Mouse (Mus musculus): ENCODE data around the gene Akr1c19. TPM values are rescaled to one million over a fixed set of nuclear protein-coding genes. Genes with fewer than 3 reads are reported as not detected.
"Not testable (repeated sequence)": the region's sequence is repeated elsewhere in the genome, so short reads cannot be mapped to it uniquely, and the experiment has no call there.

Gene Akr1c19
- polyA plus RNA-seq, 1 experiment from 2014 or later = 15.0 TPM

- DNase-seq (ENCODE audit: low spot score) = no peak
- Histone ChIP-seq H3K36me3 (ENCODE audit: insufficient read depth, low read length) (no peaks in the 10 kb centered on the region), H3K4me3 (ENCODE audit: low read depth, low read length) (no peak overlapping the region), H3K4me2 (replicated peaks; ENCODE audit: low read depth, low read length) (no peak overlapping the region), H3K4me1 (ENCODE audit: insufficient read depth, low read depth, low read length) (no peaks in the 10 kb centered on the region), H3K27ac (ENCODE audit: low read length) (no peak overlapping the region), H3K27me3 (replicated peaks; ENCODE audit: insufficient read depth, low read length) (no peaks in the 10 kb centered on the region), H3K9me3 (ENCODE audit: low read length) (no peaks in the 10 kb centered on the region), H3K9ac (replicated peaks; ENCODE audit: low read depth) (no peak overlapping the region)
- no peak for ATAC-seq
- 88% methylated on average over 3 of the region's 3 CpGs for WGBS
- TF ChIP-seq CTCF (IDR thresholded peaks at IDR 0.05) (no peak), EP300 (IDR thresholded peaks at IDR 0.05) (no peak)
Observed at GRCm38 (mm10) chr13:4264612-4265011, 36.1 kb downstream of the Akr1c19 start.

- Histone ChIP-seq H3K27me3 (replicated peaks; ENCODE audit: insufficient read depth, low read length) (no peaks in the 10 kb centered on the region), H3K4me2 (replicated peaks; ENCODE audit: low read depth, low read length) (no peak overlapping the region), H3K9me3 (ENCODE audit: low read length) (no peaks in the 10 kb centered on the region), H3K4me1 (ENCODE audit: insufficient read depth, low read depth, low read length) (no peaks in the 10 kb centered on the region), H3K36me3 (ENCODE audit: insufficient read depth, low read length) (no peaks in the 10 kb centered on the region), H3K4me3 (ENCODE audit: low read depth, low read length) (no peak overlapping the region), H3K27ac (ENCODE audit: low read length) (no peak overlapping the region), H3K9ac (replicated peaks; ENCODE audit: low read depth) (no peak overlapping the region)
- TF ChIP-seq CTCF (IDR thresholded peaks at IDR 0.05) (no peak), EP300 (IDR thresholded peaks at IDR 0.05) (no peak)
- DNase-seq (ENCODE audit: low spot score) = no peak
- WGBS = 86% methylated on average over 2 of the region's 2 CpGs
- no peak for ATAC-seq
Observed at GRCm38 (mm10) chr13:4265047-4265446, 36.5 kb downstream of the Akr1c19 start.

- H3K9me3 ChIP-seq (ENCODE audit: low read length); H3K4me3 ChIP-seq (ENCODE audit: low read depth, low read length); H3K9ac ChIP-seq (replicated peaks; ENCODE audit: low read depth); H3K27ac ChIP-seq (ENCODE audit: low read length); H3K4me2 ChIP-seq (replicated peaks; ENCODE audit: low read depth, low read length); ATAC-seq; H3K4me1 ChIP-seq (ENCODE audit: insufficient read depth, low read depth, low read length); DNase-seq (ENCODE audit: low spot score); H3K36me3 ChIP-seq (ENCODE audit: insufficient read depth, low read length); H3K27me3 ChIP-seq (replicated peaks; ENCODE audit: insufficient read depth, low read length): not testable (repeated sequence)
- WGBS = 82% methylated on average over 2 of the region's 2 CpGs
Observed at GRCm38 (mm10) chr13:4265455-4265854, 37.0 kb downstream of the Akr1c19 start.

- DNase-seq (ENCODE audit: low spot score) (no peak), ATAC-seq (no peak)
- Histone ChIP-seq H3K4me3 (ENCODE audit: low read depth, low read length) (no peak overlapping the region), H3K27me3 (replicated peaks; ENCODE audit: insufficient read depth, low read length) (no peaks in the 10 kb centered on the region), H3K27ac (ENCODE audit: low read length) (no peak overlapping the region), H3K4me2 (replicated peaks; ENCODE audit: low read depth, low read length) (no peak overlapping the region), H3K36me3 (ENCODE audit: insufficient read depth, low read length) (no peaks in the 10 kb centered on the region), H3K9ac (replicated peaks; ENCODE audit: low read depth) (no peak overlapping the region), H3K9me3 (ENCODE audit: low read length) (no peaks in the 10 kb centered on the region), H3K4me1 (ENCODE audit: insufficient read depth, low read depth, low read length) (no peaks in the 10 kb centered on the region)
- TF ChIP-seq CTCF (IDR thresholded peaks at IDR 0.05) = no peak
- no peak for TF ChIP-seq EP300 (IDR thresholded peaks at IDR 0.05)
Observed at GRCm38 (mm10) chr13:4270860-4271259, 42.4 kb downstream of the Akr1c19 start.

GRCm38 (mm10) chr13:4277526-4277925 lies 49.0 kb downstream of the Akr1c19 start:
- Histone ChIP-seq H3K4me1 (ENCODE audit: insufficient read depth, low read depth, low read length) (no peaks in the 10 kb centered on the region), H3K27me3 (replicated peaks; ENCODE audit: insufficient read depth, low read length) (no peaks in the 10 kb centered on the region), H3K4me2 (replicated peaks; ENCODE audit: low read depth, low read length) (no peak overlapping the region), H3K4me3 (ENCODE audit: low read depth, low read length) (no peak overlapping the region), H3K9me3 (ENCODE audit: low read length) (no peaks in the 10 kb centered on the region), H3K27ac (ENCODE audit: low read length) (no peak overlapping the region), H3K9ac (replicated peaks; ENCODE audit: low read depth) (no peak overlapping the region), H3K36me3 (ENCODE audit: insufficient read depth, low read length) (no peaks in the 10 kb centered on the region)
- no peak for DNase-seq (ENCODE audit: low spot score)
- TF ChIP-seq CTCF (IDR thresholded peaks at IDR 0.05) = no peak
- TF ChIP-seq EP300 (IDR thresholded peaks at IDR 0.05) = no peak
- ATAC-seq = no peak
- 84% methylated on average over 2 of the region's 2 CpGs for WGBS

- Histone ChIP-seq H3K9ac (replicated peaks; ENCODE audit: low read depth) (no peak within 1 kb of the TSS), H3K27me3 (replicated peaks; ENCODE audit: insufficient read depth, low read length) (no peaks in the 10 kb centered on the region), H3K4me2 (replicated peaks; ENCODE audit: low read depth, low read length) (no peak within 1 kb of the TSS), H3K4me3 (ENCODE audit: low read depth, low read length) (no peak within 1 kb of the TSS), H3K9me3 (ENCODE audit: low read length) (no peaks in the 10 kb centered on the region), H3K27ac (ENCODE audit: low read length) (no peak within 1 kb of the TSS), H3K36me3 (ENCODE audit: insufficient read depth, low read length) (no peaks in the 10 kb centered on the region), H3K4me1 (ENCODE audit: insufficient read depth, low read depth, low read length) (no peaks in the 10 kb centered on the region)
- WGBS = 33% methylated on average over 4 of the region's 4 CpGs
- TF ChIP-seq CTCF (IDR thresholded peaks at IDR 0.05) = no peak
- DNase-seq (ENCODE audit: low spot score) (peak; percentile 6), ATAC-seq (no peak; the same call in 1 of the 2 replicates)
Observed at GRCm38 (mm10) chr13:4279284-4279683, 50.8 kb downstream of the Akr1c19 start, which contains the start of gene Akr1c12. Gene Akr1c12 (minus strand): TSS chr13:4279433.

Measured in lung, postnatal 0 days (tissue).